Mouse (Mus musculus) liver (tissue): ENCODE data around the gene Tll2.

Experiments
- DNase-seq: peaks from one replicate; pipeline ENCODE4 v3.0.0-alpha.2; 2020; ENCODE audit warnings: mixed read lengths

Tll2 gene

DNA sequence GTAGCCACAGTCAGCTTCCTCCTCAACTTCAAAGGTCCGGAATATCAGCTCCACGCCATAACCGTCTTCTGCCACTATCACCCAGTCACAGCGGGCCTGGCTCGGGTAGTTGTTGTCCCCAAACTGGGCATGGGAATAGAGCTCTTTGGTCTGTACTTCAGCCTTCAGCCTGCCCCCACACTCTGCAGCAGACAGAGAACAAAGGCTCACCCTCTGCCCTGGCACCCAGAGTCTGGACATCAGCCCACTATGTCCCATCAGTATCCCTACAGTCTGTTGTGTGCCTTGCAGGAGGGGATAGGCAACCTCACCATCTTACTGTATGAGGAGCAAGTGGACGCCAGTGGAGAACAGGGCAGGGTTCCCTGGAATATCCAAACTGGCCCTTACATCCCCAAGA lies 120.3 kb downstream of the Tll2 start:
- DNase-seq, result no peak

DNA sequence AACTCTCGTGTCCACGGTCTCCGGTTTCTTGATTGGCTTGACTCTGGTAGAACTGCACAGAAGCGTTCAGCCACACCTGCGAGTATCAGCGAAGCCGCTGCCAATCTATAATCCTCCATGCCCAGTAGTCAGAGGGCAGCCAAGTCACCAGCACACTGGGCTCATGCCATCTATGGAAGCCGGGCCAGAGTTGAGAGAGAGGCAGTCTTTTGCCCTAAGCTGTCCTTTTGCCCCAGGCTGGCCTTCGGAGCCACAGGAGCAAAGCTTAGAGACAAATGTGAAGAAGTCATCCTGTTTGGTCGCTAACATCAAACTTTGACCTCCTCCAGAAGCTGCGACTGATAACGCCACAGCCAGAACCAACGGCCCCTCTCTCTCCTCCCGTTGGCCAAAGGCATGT lies 123.0 kb downstream of the Tll2 start:
- no peak for DNase-seq

DNA sequence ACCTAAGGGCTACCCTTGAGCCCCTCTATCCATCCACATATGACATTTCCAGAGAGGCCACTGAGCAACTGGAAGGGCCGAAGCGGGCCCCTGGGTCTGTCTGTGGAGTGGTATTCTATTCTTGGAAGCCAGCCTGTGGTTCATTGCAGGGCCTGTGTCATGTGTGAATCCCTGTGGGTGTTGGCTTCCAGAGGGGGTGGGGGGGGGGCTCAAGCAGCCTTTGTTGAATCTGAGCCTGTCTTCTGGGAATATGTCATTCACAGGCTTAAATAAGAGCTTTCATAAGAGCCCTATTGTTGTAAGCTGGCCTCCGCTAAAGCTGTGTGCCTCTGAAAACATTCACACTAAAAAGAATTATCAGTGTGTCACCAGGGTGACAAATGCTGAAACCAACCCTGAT lies 125.0 kb downstream of the Tll2 start:
- no peak for DNase-seq

DNA sequence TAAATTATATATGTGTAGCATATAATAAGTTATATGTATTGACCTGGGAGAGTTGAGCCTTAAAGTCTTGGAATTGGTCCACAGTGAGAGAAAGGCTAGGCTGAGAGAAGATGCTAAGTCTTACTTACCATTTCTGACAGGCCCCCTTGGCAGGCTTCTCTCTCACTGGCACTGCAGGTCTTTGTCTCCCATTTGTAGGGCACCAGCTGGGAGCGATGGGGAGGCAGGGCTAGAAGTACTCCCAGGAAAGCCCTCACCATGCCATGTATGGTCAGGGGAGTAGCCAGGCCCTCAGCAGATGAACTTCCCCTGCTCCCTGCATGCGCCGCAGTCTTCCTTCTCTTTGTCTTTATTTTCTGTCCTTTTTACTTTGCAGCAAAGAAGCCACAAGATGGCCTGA lies 129.7 kb downstream of the Tll2 start, which contains the start of gene Opalin:
Gene Opalin (minus strand): TSS at position 208 of the 400 bp plus-strand sequence.
- no peak for DNase-seq

DNA sequence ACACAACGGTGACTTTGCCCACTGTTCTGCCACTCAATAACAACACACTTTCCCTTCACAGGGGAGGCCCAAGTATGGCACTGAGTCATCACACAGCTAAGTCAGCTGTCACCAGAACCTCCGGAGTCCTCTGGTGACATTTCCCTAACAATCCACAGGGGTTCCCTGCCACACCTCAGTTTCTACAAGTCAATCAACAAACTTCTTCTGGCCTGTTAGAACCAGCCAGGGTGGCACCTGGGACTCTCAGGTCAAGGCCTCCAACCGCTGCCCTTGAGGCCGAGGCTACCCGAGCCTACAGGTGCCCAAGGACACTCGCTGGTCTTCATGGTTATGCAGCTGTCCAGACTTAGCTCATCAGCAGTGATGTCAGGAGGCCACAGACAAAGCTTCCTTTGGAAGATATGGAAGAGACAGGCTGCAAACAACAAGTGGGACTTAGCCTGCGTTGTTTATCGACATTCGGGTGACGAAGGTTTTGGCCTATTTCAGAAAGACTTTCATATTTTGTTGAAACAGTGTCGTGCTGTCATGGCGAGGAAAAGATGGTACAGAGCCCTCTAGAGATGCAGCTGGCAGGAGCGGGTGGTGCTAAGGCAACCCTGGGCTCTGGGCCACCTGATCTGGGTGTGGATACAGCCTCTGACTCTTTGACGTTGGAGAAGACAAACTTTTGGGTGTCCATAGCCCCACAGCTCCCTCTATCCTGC lies 132.7 kb downstream of the Tll2 start:
- DNase-seq, result no peak

DNA sequence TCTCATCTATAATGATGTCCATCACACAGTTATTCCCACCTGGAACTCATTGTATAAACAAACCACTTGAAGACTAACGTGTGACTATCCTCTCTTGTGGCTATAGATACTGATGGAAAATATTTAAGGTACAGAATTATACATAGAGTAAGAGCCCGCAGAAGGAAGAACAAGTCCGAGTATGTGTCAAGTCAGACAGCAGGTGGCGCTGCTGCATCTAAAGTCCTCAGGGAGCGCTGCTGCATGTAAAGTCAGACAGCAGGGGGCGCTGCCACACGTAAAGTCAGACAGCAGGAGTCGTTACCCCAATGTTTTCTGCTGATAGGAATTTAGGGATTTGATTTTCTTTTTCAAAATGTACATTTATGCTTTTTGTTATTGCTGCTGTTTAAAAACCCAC lies 135.1 kb downstream of the Tll2 start:
- peak; percentile 90 for DNase-seq

DNA sequence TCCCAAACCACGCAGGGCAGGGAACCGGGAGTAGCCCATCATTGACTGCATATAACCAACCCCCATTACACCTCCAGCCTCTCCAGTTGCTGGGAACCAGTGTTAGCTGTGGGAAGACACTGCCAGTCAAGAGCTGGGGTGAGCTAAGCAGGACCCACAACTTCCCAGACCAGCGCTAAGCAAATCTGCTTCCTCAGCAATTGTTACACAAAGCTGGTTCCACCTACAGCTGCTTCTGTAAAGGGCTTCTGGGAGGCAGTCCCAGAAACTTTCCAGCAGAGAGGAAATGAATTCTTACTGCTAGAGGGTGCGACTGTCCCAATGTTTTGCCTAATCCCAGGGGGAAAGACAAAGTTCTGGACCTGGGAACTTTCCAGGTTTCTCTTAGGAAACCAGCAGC lies 151.9 kb downstream of the Tll2 start:
- DNase-seq, result no peak

DNA sequence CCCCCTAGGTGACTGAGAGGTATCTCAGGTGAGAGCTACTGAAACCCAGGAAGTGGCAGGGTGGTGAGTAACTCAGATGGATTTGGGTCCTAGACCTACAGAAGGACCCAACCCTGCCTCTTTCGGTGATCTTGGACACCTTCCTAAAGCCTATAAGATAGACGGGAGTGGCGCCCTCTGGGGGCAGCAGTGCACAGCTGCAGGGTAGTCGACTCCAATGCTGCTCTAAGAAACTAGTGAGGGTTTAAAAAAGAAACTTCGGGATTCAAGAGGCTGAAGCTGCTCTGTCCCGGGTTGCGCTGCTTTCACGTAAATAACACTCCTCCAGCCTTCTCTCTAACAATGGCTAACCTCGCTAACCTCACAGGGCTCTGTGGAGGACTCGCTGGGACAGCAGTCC lies 153.1 kb downstream of the Tll2 start:
- peak; percentile 51 for DNase-seq

DNA sequence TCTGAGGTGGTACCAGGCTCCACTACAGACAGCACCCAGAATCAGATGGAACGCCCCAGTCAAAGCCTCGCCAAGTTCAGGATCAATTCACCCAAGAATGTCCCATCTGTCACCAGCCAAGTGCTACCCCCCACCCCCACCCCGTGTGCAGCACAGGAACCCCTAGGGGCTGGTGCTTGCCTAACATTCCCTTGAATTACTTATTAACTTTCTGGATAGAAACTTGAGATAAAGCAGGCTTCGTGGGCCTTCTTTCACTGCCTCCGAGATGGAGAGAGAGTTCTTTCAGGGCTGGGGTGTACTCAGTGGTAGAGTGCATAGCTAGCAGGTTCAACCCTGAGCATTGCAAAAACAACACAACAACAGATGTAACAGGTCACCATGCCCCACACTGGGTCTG lies 154.4 kb downstream of the Tll2 start:
- DNase-seq, result no peak

DNA sequence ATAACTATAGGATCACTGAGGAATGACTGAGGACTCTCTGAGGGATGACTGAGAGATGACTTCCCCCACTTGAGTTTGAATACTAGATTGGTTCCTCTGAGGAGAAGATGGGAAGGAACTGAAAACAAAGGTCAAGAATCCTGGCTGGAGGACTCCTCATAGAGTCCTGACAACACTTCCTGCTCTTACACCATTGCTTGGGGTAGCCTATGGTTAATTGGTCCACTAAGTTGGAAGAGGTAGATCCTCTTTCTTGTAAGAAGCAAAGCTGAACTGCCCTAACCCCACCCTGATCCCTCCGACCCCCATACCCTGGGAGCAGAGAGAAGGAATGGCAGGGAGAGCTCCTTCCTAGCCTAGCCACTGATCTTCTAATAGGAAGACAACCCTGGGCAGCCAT lies 154.9 kb downstream of the Tll2 start:
- no peak for DNase-seq

DNA sequence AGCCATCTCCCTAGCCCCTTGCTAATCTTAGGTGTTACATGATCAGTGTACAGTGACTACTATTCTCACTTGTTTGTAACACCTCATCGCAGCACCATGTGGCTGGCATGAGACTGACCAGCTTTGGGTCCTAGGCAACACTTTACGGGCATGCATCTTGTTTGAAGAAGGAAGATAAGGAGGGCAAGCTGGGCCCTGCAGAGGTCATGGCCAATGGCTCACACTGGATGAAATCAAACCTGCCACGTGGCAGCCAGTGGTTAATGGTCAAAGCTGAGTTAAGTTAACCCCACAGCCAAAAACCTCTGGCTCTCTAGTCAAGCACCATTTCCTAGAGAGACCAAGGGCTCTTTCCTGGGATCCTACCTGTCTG lies 158.5 kb downstream of the Tll2 start:
- no peak for DNase-seq

DNA sequence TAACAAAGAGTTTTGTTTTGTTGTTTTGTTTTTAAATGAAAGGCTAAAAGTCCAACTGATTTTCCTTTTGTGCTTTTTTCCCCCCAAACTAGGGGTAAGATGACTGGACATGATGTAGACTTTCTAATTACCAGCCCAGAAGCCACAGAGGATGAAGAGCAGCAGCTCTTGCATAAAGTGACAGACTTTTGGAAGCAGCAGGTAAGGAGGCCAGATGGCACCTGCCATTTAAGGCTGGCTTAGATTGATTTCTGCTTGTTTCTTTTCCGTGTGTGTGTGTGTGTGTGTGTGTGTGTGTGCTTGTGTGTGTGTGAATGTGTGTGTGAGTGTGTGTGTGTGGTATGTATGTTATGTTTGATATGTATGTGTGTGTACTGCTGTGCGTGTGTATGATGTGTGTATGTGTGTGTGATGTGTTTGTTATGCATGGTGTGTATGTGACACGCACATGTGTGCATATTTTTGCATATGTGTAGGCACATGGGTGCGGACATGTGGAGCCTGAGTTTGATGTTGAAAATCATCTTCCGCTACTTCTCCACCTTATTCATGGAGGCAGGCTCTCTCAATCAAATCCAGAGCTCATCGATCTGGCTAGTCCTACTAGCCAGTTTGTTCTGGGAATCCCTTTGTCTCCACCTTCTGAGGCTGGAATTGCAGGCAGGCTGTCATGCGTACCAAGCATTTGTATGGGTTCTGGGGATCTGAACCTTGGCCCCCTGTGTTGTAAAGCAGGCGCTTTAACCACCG lies 159.0 kb downstream of the Tll2 start:
- DNase-seq, result no peak

DNA sequence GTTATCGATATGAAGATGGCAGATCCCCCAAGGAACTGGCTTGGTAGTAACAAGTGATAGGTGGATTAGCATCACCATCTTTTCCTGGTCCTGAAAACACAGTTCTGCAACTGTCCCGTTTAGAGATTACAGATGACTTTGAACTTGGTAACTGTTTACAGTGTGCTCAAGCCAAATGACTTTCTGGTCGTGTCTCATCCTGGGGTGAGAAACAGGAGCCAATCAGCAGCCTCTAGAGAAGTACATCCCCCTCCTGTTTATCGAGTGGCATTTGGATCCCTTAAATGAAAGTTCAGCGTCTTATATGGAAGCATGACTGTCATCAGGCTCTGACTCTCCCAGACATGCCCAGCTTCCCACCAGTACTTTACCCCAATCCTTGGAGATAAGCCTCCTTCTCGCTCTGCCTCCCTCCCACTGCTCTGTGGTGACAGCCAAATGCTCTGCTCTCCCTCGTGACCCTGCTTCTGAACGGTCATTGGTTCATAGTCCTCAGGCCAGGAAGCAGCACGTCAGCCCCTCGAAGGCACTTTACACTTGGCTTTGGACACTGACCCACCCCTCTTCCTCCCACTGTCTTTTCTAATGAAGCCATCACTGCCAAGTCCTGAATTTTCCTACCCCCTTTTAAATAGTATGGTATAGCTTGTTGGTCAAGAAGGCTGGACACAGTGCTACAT lies 161.4 kb downstream of the Tll2 start:
- no peak for DNase-seq

DNA sequence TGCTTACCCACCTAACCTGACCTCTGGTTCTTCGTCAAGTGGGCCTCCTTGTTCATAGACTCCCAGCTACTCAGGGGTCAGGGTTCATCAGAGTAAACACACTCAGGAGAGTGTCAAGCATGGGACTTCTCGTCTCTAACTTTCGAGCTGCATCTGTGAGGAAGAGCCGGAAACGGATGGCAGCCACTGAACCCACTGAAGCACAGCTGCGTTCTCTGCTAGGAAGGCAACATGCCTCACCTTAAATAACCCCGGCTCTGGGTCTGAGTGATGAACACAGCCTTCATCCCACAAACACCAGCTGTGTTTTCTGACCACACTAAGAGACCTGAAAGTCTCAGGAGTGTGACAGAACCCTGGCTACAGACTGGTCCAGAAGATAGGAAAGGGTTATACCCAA lies 167.5 kb downstream of the Tll2 start:
- DNase-seq, result no peak

DNA sequence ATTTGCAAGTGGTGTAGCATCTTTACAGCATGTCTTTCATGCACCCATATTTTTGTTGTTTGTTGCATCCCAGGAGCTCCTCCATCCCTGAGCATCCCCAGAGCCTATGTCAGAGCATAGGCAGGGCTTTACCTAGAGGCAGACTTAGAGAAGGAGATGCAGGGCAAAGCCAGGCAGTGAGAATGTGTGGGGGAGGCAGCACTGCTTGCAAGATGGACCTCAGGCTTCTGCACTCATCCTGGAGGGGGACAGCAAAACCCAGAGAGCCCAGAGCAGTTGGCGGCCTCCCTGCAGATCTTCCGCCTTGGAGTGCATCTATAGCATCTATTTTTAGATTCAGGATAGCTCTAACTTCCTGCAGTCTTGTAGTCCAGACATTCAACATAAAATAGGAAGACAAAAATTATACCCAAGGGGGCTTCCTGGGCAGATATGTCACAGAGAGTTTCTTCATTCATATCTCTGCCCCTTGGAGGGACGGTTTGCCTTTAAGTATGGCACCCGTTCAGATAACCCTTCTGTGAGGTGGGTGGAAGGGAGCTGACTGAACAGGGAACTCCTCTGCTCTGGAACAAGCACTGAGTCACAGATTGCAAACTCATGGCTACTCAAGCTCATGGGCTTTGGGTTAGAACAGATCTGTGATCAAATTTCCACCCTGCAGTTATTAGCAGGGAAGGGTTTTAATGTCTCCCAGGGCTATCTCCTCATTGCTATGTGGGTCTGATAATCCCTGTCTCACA lies 170.7 kb downstream of the Tll2 start:
- DNase-seq, result no peak
